Mouse (Mus musculus): ENCODE measurements around the gene Nqo1.

DNA sequence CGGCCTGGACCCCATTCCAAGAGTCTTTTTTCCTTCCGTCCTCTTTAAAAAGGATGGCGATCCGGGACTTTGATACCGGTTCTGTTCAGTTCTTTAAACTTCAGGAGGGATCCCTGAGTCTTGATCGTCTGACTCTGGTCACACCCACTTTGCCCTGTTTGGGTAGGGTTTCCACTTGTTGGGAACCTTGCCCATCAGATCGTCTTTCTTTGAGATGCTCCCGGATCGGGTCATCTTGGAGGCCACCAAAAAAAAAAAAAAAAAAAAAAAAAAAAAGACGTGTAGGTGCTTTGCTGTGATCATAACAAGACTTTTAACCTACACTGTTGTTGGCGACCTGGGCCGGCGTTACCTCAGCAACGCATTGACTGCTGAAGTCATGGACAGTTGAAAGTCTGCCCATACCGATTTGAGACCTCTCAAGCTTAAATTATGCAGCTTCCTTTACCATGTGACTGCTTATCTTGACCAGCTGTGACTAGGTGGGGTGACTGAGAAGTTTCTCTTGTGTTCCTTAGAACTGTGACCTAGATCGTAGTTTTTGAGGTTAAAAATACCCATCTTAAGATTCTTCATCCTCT, 33.9 kb upstream of the Nqo1 start:
- TF ChIP-seq CTCF (IDR thresholded peaks at IDR 0.05; ENCODE audit: insufficient read depth, low read length) (no peak), POLR2A (IDR thresholded peaks at IDR 0.05; ENCODE audit: borderline replicate concordance, extremely low read depth, low read depth, low read length) (no peak)

All from lung, adult 2 months (tissue).